Mouse (Mus musculus): ENCODE results near the gene Tmem8b.

DNA sequence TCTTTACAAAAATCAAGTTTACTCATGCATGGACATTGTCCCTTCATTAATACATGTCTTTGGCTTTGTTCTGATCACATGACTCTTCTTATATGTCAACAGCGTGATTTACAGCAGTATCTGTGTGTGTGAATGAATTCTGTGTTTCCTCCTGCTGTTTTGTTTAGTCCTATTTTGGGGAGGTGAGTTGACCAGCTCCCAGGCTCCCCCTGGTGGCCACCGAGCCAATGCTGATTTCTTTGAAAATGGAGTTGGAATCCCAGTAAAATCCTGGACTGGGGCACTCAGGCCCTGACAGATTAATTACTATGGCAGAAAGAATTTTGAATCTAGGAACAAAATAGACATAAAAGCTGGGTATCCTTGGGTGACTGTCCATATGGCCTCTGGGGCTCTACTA is 43.0 kb downstream of the Tmem8b start:
- peak; percentile 84 for TF ChIP-seq CTCF (IDR thresholded peaks at IDR 0.05; ENCODE audit: control insufficient read depth, insufficient read depth, low read length)
- TF ChIP-seq POLR2A (IDR thresholded peaks at IDR 0.05; ENCODE audit: borderline replicate concordance, control insufficient read depth, low read depth, low read length): no peak
